Mouse (Mus musculus) spleen, adult 2 months (tissue): ENCODE results near the gene Etv6.

ENCODE experiments used
- CTCF ChIP-seq: fragments of 200-500 bp; IDR thresholded peaks from 2 replicates; pipeline ENCODE4 v1.5.1; 2011; ENCODE audit warnings: mild to moderate bottlenecking, inconsistent platforms; ENCODE audit not compliant: insufficient read depth, insufficient read length, insufficient replicate concordance; ENCODE audit errors: extremely low read depth
- POLR2A ChIP-seq: fragments of 200-500 bp; IDR thresholded peaks from 2 replicates; pipeline ENCODE4 v1.6.1; 2011; ENCODE audit warnings: low read depth, low read length, inconsistent platforms

DNA sequence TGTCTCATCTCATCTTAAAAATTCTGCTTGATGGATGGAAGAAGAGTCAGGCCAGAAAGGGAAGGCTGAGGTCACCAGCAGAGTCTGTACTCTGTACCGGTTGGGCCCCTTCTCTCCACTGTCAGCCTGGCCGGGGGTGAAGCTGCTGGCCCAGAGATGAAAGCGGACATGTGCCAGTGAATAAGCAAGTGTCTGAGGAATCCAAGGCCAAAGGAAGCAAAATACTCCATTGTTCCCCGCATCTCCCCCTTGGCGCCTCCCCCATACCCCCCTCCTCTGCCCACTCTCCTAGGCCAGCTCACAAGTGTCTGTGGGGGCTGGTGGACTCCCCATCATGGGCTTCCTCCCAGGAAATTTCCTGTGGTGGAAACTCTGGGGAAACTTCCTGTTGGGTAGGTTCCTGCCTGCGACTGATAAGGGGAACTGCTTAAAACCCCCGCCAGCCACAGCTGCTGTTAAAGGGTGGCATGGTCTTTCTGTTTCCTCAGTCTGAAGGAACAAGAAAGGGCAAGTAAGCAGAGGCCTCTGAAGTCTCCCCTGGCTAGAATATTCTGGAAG is 154.2 kb downstream of the Etv6 start:
- TF ChIP-seq POLR2A (no peak), CTCF (no peak)
